Mouse (Mus musculus) layer of hippocampus, adult 9-10 months (tissue): ENCODE data around the gene Dnajb4.
"Not testable (repeated sequence)": the region's sequence is repeated elsewhere in the genome, so short reads cannot be mapped to it uniquely, and the experiment has no call there.

Source experiments
- DNase-seq: peaks from one replicate; pipeline ENCODE4 v3.0.0; 2022; ENCODE audit warnings: low spot score

Gene Dnajb4

GRCm38 (mm10) chr3:152147085-152147831, 62.8 kb downstream of the Dnajb4 start:
- no peak for DNase-seq

GRCm38 (mm10) chr3:152145186-152145585, 64.9 kb downstream of the Dnajb4 start:
- no peak for DNase-seq

GRCm38 (mm10) chr3:152142989-152143695, 67.0 kb downstream of the Dnajb4 start:
- no peak for DNase-seq

DNA sequence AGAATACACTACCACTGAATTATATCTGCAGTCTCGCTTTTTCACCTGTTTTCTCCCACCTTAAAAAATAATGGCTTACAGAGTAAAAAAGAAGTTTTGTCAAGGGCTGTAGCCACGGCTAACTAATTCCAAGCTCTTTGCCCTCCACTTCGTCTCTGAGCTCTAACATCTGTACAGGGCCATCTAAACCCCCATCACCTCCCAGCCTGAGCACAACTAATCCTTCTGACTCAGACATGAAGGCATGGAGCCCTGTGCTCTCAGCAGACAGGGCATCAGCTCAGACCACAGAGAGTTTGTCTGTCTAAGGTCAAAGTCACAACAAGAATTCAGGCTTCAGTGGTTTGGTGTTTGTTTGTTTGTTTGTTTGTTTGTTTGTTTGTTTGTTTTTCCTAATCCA, 68.0 kb downstream of the Dnajb4 start:
- DNase-seq = no peak

DNA sequence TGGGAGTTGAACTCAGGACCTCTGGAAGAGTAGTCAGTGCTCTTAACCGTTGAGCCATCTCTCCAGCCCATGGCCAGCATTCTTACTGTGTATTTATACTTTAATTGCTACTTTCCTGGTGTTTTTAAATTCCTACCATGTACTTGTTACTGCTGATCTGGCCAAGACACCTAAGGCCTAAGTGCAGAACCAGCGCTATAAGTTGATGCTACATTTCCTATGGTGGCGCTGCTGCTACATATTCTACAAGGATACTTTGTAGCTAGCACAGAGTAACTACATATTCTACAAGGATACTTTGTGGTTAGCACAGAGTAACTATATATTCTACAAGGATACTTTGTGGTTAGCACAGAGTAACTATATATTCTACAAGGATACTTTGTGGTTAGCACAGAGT, 70.8 kb downstream of the Dnajb4 start:
- not testable (repeated sequence) for DNase-seq

GRCm38 (mm10) chr3:152136106-152136505, 74.0 kb downstream of the Dnajb4 start:
- not testable (repeated sequence) for DNase-seq

- no peak for DNase-seq
Measured at GRCm38 (mm10) chr3:152133621-152134020, 76.5 kb downstream of the Dnajb4 start.

- no peak for DNase-seq
Measured at GRCm38 (mm10) chr3:152130963-152131362, 79.1 kb downstream of the Dnajb4 start.

GRCm38 (mm10) chr3:152129426-152129825, 80.7 kb downstream of the Dnajb4 start:
- not testable (repeated sequence) for DNase-seq

GRCm38 (mm10) chr3:152128631-152129030, 81.5 kb downstream of the Dnajb4 start:
- no peak for DNase-seq
